Mouse (Mus musculus) CD8-positive naive resting alpha-beta T cell, adult 2 months (primary cell): ENCODE measurements around the gene Clca3a1.

Experiments used
- DNase-seq, 2 experiments: peaks; one replicate each; pipeline ENCODE4 v3.0.0; 2022; ENCODE audit warnings: low read depth in 2 of 2, low spot score in 2 of 2

Clca3a1 gene

DNA sequence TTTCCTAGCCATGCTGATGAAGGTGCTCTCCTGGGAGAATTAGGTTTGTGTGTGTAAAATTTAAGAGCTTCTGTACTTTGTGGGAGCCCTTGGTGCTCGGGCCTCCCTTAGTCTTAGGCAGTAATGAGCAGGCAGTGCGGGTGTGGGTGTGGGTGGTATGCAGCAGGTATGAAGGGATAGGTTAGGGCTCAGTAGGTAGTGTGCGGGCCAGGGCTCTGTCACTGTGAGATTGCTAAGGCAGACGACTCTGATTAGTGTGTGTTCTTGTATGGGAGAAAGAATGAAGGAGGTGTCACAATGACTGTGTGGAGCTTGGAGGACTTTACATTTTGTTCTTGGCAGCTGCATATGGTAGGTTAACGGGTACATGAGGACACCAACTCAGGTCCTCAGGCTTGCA, 74.6 kb downstream of the Clca3a1 start:
- no peak for DNase-seq

DNA sequence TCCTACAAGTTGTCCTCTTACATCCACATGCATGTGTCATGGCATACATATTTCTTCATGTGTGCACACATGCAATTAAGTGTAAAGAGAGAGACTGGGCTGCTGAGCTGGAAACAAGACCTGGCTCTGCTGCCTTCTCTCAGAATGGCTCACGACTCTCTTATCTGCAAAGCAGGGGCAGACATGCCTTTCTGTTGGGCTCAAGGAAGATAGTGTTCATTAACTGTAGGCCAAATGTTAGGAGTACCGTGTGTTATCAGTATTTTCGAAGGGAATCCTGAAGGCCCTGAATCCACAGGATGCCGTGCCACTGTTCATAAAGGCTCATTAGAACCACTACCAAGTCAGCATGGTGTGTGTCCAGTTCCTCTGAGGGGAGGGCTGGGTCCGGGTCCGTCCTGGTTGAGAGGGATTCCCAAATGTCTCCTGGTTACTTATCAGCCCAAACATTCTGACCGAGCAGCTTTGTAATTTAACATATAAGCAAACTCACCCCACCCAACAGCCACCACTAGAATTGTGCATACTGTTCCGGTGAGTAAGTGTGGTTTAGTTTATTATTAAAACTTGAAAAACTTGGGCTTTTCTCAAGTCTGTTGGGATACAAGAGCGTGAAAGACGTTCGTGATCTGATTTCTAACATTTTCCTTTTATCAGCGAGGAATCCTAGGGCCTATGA, 77.5 kb downstream of the Clca3a1 start:
- no peak for DNase-seq

DNA sequence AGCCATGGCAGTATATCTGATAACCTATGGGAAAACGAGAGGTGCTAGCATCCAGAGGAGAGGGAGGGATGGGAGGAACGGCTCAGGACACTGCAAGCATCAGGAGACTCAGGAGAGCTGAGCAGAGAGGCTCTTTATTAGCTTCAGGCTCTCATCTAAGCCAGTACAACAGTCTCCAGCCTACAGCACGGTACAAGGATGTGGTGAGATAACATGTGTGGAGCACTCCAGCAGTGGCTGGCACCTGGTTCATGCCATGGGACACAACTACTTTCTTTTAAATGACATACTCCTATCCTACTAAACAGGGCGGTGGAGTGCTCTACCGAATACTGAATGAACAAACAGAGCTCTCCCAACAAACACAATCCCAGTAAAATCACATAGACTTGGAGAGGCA, 79.2 kb downstream of the Clca3a1 start:
- no peak for DNase-seq

DNA sequence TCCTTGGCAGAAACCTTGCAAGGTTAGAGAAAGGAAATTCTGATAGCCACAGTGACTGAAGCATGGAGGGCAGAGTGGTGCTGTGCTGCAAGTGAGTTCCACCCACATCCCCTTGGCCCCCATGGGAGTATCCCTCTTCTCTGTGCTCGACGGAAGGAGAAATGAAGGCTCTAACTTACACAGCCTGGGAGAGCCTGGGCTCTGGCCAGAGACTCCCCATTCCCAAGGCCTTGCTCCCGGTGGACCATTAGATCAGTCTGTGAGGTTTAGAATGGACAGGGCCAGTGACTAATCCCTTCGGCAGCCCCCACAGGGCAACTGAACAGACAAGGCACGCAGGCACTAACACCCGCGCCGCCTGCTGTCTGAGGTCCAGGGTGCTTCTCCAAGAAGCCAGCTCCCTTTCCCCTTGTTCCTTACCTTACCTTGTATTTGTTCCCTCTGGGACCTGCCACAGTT, 81.0 kb downstream of the Clca3a1 start:
- no peak for DNase-seq
